Mouse (Mus musculus) CD4-positive, CD25-positive, alpha-beta regulatory T cell, adult 2 months (primary cell): ENCODE data around the gene Zmynd12.

ENCODE experiments used
- DNase-seq: peaks from one replicate; pipeline ENCODE4 v3.0.0-alpha.2; 2012; ENCODE audit warnings: low read depth, low spot score

Zmynd12 gene

DNA sequence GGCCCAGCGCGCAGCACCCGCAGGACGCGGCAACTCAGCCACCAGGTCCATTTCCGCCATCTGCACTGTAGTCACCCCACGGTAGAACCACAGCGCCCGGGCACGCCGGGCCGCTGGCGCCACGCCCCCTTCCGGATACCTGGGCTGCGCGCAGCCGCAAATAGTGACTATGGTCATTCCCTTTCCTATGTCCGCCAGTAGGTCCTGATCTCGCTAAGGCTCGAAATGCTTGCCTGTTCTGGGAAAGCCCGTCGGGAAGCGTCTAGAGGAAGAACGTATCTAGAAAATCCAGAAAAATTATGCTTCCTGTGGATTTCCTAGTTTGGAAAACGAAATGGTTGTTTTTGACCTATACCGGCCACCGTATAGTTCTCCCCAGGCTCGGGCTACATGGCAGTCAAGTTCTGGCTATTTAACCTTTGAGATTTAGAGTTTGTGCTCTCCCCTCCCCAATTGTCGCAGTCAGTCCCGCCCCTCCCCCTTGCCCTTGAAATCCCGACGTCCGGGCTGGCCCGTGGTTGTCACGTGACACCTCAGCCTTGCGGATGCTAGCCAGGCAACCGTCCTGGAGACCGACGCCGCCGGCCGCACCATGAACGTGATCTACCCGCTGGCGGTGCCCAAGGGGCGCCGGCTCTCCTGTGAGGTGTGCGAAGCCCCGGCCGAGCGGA lies at the start of gene Zmynd12, which contains the start of gene Ppcs:
Gene Zmynd12, plus strand, starts transcription at position 521 of the 671 bp plus-strand sequence.
Gene Ppcs, minus strand, starts transcription at position 127 of the 671 bp plus-strand sequence.
- peak; percentile 92 for DNase-seq

DNA sequence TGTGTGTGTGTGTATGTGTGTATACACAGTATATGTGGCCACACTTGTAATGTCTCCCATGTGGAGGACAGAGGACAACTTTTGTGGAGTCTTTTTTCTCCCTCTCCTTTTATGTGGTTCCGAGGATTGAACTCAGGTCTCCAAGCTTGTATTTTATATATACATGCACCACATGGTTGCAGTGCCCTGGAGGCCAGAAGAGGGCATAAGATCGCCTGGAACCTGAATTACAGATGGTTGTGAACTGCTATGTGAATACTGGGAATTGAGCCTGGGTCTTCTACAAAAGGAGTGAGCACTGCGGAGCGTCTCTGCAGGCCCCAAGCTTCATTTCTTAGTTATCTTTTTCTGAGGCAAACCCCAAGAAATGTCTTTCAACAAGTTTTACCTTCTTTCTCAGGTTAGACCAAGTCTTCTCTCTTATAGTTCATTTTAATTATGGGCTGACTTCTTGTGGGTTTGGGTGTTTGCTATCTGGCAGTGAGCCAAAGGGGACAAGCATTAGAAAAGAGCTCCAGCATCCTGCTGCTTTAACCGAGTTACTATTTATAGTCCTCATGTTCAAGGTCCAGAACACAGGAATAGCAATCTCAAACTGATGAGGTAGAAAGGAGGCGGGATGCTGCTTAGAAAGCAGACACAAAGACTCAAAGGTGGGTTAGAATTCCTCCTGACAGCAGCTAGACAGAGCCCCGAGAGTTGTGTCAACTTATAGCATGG lies 41.0 kb upstream of the Zmynd12 start:
- no peak for DNase-seq

DNA sequence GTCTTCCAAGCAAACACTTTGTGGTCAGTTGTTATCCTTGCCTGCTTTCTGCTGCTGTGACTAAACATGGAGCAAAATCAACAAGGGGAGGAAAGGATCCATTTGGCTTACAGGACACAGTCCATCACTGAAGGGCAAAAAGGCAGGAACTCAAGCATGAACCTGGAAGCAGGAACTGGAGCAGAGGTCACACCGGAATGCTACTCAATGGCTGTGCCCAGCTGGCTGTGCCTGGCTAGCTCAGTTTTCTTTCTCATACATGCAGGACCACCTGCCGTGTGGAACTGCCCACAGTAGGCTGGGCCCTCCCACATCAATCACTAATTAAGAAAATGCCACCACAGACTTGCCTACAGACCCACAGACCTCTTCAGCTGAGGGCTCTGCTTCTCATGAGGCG lies 33.4 kb upstream of the Zmynd12 start:
- DNase-seq: no peak

DNA sequence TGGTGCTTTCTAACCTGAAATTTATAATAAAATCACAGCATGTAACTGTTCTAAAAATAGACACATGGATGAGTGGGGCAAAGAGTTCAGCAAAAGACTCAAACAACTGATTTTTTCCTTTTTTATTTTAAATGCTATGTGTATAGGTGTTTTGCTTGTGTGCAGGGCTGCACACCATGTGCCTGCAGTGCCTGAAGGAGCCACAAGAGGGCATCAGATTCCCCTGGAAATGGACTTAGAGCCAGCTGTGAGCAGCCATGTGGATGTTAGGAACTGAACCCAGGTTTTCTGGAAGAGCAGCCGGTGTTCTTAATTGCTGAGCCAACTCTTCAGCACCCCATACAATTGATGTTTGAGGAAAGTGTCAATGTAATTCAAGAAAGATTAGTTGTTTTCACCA lies 32.2 kb upstream of the Zmynd12 start:
- peak; percentile 49 for DNase-seq

DNA sequence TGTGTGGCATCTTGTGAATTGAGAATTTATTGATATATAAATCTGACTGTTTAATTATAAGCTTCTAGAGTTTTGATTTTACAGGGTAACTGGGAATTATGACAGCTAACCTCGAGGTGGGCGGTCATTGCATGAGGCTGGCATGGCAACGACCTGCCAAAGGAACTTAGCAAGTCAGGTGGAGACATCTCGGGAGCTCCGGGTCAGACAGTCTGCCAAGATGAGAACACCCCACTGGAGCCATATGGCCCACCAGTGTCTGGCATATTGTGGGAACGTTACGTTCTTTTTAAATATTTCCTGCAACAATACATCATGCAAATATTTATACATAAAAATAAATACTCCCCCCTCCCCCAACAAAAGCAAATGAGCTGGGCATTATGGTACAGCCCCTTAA lies 23.9 kb upstream of the Zmynd12 start:
- no peak for DNase-seq

DNA sequence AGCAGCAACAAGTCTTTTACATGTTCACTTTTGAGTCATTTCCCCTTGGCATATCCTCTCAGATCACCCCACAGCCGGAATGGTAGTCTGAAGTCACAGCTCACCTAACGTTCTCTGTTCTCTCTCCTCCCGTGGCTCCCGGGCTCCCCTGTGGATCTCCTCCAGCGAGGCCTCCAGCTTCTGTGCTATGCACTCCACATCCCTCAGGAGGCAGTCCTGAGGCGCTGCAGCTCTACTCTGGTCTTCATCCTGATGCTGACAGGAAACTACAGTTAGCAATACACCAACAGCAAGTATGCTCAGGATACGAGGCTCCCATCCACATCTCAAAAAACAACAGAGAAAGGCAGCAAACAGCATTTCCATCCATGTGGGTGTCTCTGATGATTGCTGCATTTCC lies 21.7 kb upstream of the Zmynd12 start:
- DNase-seq: no peak

DNA sequence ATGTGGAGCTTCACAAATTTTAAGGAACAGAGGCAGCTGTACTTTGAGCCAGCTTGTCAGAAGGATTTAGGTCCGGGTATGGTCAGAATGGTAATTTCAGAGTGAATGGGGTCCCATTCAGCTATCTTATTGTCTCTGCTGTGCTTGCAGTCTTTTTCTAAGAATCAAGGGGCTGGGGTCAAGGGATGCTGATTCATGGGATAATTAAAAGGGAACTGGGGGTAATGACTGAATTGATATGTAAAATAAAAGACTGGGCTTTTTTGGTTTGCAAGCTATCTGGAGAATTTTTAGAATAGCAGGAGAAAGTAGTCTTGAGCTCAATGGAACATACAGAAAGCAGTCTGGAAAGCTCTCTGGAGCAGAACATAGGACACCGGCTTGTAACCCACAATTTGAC lies 19.2 kb upstream of the Zmynd12 start:
- no peak for DNase-seq

DNA sequence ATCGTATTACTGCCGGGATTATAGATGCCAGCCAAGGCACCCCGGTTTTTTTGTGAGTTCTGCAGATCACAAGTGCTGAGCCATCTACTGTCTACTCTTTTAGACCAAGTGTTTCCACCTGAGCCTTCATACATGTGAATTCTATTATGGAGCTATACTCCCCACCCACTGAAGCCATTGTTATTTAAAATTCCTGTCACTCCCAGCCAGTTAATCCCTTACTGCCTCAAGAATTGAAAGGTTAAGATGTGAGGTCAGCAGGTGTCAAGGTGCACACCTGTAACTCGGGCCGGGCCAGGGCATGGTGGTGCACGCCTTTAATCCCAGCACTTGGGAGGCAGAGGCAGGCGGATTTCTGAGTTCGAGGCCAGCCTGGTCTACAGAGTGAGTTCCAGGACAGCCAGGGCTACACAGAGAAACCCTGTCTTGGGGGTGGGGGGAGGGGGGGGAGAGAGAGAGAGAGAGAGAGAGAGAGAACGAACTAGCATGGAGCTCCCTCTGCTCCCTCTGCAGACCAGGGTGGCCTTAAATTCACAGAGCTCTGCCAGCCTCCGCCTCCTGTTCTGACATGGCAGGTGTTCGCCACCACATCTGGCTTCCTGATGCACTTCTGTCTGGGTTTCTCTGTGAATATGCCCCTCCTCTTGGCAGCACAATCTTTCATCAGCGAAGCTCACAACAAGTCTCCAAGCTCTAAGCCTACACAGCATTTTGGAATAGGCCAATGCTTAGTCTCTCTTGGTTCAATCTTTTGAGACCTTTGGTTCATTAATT lies 10.6 kb upstream of the Zmynd12 start:
- DNase-seq: no peak

DNA sequence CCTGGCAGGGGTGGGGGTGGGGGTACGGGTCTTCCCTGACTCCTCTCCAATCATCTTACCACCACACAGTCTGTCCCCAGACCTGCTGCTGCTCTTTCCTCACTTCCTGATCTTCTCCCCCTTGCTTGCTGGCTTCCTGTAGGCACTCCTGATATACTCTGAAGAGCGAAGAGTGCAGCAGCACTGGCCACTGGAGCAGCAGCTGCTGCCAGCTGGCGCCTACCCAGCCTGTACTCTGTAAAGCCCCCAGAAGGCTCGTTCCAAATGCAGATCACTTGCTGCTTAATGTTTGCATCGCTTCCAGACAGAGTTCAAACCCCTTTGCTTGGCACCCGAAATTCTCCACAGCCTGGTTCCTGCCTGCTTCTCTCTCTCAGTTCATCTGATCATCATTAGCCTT lies 9.8 kb upstream of the Zmynd12 start:
- DNase-seq: no peak

DNA sequence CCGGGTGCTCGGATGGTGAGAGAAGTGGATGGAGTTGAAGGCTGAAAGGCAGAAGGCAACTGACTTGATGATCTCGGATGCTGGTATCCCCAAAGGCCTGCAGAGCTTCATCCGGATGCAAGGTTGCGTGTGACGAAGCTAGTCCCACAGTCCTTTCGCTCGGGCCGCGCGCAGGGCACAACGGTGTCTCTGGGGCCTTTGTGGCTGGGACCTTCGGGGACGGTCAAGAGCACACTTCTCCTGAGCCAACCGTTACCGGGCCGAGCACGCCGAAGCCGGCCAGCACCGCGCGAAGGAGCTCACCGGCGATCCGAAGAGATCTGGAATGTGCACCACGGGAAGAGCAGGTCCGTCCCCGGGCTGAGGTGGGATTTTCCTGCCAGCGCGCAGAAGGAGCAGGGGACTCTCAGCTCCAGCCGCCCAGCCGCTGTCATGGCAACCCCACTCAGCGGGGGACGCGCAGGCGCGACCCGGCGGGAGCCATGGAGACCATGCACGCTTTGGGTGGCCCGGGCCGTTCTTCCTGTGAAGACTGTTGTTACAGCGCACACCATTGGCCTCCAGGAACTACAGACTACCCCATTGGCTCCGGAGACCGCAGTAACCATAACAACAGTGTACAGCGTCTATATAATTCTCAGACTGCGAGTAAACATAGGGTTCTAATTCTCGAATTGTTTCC lies 7.4 kb upstream of the Zmynd12 start, which contains the start of gene Ccdc30:
Gene Ccdc30, minus strand, starts transcription at position 450 of the 682 bp plus-strand sequence.
- DNase-seq: peak; percentile 90

DNA sequence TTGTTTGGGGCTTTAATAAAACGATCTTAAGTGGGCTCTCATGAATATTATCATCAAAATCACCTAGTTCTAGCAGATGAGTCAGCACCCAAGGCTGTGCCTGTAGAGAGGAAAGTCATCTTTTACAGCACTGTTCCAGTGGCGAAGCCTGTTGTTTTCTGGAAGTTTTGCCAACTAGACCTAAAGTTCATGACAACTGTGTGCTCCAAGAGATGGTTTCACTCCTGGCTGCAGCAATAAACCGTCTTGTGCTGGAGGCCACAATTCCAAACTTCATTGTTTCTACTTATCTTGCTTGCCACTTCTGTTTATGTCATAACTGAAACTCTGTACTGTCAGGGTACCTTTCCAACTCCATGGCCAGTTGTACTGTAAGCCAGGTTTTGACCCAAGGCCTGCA lies 5.3 kb upstream of the Zmynd12 start:
- DNase-seq: no peak

DNA sequence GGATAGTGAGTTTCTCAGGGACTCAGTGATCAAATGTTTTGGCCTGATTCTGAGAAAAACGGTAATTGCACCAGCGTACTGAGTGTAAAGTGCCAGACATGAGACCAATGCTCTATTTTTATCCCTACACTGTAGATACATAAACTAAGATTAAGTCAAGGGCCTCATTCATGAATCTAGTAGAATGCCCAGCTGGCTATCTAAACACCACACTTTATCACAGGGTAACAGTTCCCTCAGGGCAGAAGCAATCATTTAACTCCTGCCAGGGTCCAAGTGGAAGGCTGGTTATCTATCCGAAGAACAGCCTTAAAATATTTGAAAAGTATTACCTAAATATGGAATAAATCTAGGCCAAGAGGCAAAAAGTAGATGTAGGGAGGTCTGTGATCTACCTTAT lies 4.7 kb upstream of the Zmynd12 start:
- no peak for DNase-seq

DNA sequence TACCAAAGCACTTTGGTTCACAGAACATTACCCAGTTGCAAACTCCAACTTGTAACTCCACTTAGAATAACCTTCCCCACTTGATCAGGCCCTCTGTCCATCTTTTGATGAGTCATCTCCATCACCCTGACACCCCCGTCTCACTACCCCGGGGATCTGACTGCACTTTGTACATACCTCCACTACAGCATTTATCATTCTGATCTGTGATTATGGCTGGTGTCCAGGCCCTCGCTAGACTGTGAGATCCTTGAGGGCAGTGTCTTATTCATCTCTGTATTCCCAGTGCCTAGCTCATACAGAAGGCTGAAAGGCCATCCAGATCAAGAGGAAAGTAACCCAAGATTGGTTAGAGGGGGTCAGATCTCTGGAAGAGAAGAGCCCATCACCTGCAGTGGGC lies 1.4 kb upstream of the Zmynd12 start:
- DNase-seq: no peak

DNA sequence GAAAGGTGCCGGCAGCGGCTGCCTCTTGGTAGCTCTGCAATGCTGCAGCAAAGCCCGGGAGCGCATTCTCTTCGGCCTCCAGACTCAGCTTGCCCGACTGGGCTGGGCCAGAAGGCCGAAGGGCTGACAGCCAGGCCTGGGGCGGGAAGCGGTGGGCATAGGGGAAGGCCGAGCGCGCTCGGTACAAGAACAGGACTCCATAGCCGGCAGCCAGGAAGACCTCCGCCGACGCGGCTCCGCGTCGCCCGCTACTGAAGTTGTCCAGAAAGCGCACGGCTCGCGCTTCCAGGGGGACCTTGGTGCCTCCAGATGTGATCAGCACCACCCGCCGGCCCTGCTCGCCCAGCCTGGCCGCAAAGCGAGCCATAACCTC lies 707 bp upstream of the Zmynd12 start:
- DNase-seq: no peak

DNA sequence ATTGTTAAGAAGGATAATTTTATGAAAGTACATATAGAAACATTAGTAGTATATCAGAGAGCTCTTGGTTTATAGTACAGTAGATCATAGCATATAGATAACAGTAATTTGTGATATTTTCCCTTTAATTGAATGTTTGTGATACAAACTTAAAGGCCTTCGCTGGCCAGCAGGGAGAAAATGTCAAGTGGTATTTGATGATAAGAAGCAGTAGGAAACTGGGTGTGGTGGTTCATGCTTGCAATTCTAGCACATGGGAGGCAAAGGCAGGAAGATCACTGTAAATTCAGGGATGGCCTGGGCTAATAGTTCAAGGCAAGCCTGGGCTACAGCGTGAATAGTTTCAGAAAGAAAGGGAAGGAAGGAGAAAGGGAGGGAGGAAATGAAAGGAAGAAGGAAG lies 2.5 kb downstream of the Zmynd12 start:
- DNase-seq: no peak

DNA sequence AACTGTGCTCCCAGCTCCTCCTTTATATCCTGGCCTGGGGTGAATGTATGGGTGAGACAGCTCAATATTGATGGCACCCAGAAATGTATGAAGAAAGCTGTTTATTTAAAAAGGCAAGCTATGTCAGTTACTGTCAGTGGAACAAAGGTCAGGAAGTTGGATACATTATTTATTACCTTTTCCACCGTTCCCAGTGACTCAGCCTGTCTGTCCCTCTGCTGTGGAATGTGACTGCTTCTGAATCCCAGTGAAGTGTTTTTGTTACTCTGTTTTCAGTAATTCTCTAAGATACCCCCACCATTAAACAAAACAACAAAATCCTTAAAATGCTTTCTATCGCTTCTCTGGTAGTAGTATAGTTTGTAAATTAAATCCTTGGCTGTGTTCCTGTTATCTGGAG lies 3.0 kb downstream of the Zmynd12 start:
- no peak for DNase-seq

DNA sequence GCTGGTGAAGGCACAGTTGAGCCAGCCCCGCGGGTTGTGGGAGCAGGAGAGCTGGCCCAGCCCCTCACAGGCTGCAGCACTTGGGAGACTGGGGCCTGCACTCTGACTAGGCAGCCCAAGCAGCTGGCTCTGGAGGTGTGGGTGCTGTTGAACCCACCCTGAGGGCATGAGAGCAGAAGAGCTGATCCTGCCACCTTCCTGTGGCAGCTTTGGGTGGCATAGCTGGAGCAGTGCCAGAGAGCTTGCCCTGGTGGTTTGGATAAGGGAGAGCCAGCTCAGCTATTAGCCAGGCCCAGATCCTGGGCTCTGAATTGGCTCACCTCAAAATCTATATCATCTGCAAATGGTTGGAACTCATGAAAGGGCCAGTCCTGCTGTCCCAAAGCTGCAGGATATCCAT lies 5.1 kb downstream of the Zmynd12 start:
- DNase-seq: no peak

DNA sequence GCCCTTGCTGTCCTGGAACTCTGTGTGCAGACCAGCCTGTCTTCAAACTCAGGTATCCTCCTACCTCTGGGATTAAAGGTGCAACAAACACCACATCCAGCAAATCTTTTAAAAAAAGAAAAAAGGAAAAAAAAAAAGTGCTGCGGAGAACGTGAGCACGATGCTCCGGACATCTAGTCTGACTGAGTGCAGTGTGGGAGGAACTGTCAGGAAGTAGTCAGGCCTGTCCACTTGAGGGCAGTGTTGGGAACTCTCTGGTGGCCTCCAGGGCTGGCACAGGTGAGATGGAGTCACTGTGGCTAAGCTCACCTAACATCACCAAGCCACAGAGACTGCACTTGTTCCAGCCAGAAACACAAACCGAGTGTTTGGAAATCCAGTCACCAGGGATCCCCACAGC lies 8.1 kb downstream of the Zmynd12 start:
- DNase-seq: peak; percentile 71

DNA sequence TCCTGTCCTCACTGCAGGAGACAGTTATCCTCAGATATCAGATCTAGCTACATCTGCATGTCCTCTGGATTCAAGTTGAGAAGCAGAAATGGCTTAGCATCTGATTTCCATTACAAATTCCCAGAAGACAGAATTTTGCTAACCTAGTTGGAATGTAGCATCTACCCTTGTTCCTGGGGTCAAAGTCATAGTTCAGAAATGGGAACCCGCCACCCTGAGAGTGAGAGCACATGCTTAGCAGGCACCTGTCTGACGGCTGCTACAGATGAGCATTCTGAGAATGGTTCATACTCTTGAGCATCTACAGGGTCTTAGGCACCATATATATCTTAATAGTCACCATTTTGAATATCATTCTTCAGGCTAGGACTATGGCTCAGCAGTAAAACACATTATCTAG lies 15.3 kb downstream of the Zmynd12 start:
- DNase-seq: no peak

DNA sequence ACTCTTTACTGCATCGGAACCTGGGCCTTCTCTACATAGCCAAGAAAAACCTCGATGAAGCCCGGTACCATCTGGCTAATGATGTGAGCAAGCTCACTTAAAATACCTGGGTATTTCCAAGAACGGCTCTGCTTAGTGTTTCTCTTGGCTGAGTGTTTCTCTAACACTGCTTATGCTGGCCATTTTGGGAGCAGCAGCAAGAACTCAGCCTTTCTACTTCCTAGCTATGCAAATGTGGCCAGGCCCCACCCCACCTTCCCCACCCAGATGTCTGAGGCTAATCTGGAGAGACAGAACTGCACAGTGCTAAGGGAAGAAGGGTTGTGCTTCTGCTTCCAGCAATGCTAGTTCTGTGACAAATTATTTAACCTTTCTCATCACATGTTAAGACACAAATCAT lies 19.2 kb downstream of the Zmynd12 start:
- DNase-seq: no peak

DNA sequence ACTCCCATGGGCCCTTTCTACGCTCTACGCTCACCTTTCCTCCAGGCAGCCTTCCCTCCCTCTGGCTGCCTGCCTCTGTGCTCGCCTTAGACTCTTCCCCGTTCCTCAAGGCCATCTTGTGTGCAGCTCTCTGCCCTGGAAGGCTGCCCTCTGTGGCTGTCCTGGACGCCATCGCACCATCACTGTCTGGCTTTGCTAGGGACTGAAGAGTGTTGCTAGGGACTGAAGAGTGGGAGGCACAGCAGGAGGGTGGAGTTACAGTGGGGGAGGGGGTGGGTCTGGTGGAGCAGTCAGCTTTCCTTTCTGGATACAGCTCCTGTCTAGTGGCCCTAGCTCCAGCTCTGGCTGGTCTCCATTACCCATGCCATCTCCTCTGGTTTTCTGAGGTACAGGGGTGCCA lies 19.9 kb downstream of the Zmynd12 start:
- DNase-seq: no peak

DNA sequence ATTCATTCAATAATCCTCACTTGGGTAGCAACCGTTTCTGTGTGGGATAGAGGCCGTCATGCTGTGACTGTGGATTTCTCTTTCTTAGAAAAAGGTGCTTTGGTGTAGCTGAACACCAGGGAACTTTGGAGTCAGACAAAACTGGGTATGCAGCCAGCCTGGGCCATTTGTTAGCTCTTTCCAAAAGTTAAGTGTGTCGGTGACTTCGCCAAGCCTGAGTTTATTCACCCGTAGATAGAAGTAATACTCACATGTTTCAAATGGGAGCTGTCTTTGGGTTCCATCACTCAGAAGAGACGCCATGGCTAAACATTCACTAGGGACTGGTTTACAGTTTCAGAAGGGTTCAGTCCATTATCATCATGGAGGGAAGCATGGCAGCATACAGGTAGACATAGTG lies 24.6 kb downstream of the Zmynd12 start:
- no peak for DNase-seq
